ENCODE assay signal across 11 mouse cellular contexts in the genomic region with DNA sequence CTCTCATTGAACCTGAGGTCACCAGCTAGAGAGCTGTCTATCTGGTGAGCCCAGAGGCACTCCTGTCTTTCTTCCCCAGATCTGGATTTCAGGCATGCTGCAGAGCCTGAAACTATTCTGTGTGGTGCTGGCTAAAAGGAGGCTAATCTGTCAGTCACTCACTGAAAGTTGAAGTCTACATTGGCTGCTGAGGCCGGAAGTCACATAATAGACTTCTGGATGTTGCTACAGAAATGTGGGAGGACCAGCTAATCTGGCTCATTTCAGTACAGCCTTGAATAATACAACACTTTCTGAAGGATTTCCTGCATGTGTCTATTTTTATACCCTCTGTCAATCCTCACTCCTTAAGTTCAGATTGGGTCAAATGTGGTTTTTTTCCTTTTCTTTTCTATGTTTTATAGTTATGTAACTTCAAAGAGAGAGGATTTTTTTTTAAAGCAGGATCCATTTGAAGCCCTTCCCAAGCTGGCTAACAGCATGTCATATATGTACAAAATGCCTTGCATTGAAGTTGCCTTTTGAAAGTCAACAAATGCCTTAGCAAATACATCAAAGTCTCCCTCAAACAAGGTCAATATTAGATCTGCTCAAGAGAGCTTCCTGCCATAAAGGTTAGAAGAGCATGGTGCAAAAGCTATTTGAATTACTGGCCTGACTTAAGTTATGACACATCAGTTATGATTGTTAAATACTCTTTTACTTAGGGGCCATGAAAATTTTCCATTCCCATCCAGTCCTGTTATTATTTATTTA.
DNase-seq lines count a peak whose midpoint lies in the region; ATAC-seq and TF ChIP-seq lines count a peak whose summit lies in the region.
"Had no signal": no experiment of that assay in that cellular context is flagged by ENCODE, and none has a peak within 500 bp of the region (broad histone marks: within the 10 kb centered on the region; RNA-seq: fewer than 3 reads in every experiment).

No protein-coding gene starts in this region.

- no peak for TF ChIP-seq CTCF in layer of hippocampus, adult 2 months (conservative IDR thresholded peaks at IDR 0.05)
- TF ChIP-seq CTCF in kidney, postnatal 0 days (IDR thresholded peaks at IDR 0.05; ENCODE audit: low read depth), result no peak

- WGBS in heart, embryonic 15.5 days, result 37% methylated on average over 1 of the region's 1 CpGs
- WGBS in kidney, postnatal 0 days, result 42% methylated on average over 1 of the region's 1 CpGs
- 45% methylated on average over 1 of the region's 1 CpGs for whole genome bisulfite sequencing in stomach, embryonic 15.5 days

- H3K4me1 ChIP-seq in heart, embryonic 15.5 days (replicated peaks), result no peaks in the 10 kb centered on the region
- H3K4me1 ChIP-seq in kidney, postnatal 0 days (replicated peaks; ENCODE audit: insufficient read depth, low read length), result no peaks in the 10 kb centered on the region
- H3K4me1 ChIP-seq in stomach, embryonic 15.5 days, result no peaks in the 10 kb centered on the region
- H3K4me1 ChIP-seq: hindbrain, embryonic 15.5 days had no signal

- ATAC-seq in heart, embryonic 15.5 days (replicated peaks; ENCODE audit: insufficient number of reproducible peaks, insufficient read depth, low FRiP score, low read depth), result 0 out of 2 replicates have a peak, but pooled peaks have one; percentile 43
- no peak for ATAC-seq in kidney, postnatal 0 days (replicated peaks; ENCODE audit: low FRiP score, low read depth)
- peak; percentile 70 for ATAC-seq in stomach, embryonic 15.5 days (ENCODE audit: insufficient read depth, low FRiP score, low read depth)

- no peaks in the 10 kb centered on the region for H3K36me3 ChIP-seq in heart, embryonic 15.5 days
- no peaks in the 10 kb centered on the region for H3K36me3 ChIP-seq in kidney, postnatal 0 days (ENCODE audit: insufficient read depth, low read length)
- no peaks in the 10 kb centered on the region for H3K36me3 ChIP-seq in stomach, embryonic 15.5 days
- H3K36me3 ChIP-seq: hindbrain, embryonic 15.5 days had no signal

- H3K4me3 ChIP-seq in layer of hippocampus, adult 2 months, result no peak overlapping the region
- H3K4me3 ChIP-seq in heart, embryonic 15.5 days, result no peak overlapping the region
- no peak overlapping the region for H3K4me3 ChIP-seq in kidney, postnatal 0 days (replicated peaks; ENCODE audit: low read depth, low read length)
- H3K4me3 ChIP-seq in stomach, embryonic 15.5 days (replicated peaks), result no peak overlapping the region
- H3K4me3 ChIP-seq: hindbrain, embryonic 15.5 days had no signal

- H3K27ac ChIP-seq in layer of hippocampus, adult 2 months, result peak overlapping the region; percentile 32; the same call in 1 of the 2 replicates
- no peak overlapping the region for H3K27ac ChIP-seq in heart, embryonic 15.5 days
- no peak overlapping the region for H3K27ac ChIP-seq in kidney, postnatal 0 days
- no peak overlapping the region for H3K27ac ChIP-seq in stomach, embryonic 15.5 days
- H3K27ac ChIP-seq: hindbrain, embryonic 15.5 days had no signal

- H3K27me3 ChIP-seq in heart, embryonic 15.5 days, result no peaks in the 10 kb centered on the region
- no peaks in the 10 kb centered on the region for H3K27me3 ChIP-seq in kidney, postnatal 0 days (ENCODE audit: insufficient read depth, low read length)
- no peaks in the 10 kb centered on the region for H3K27me3 ChIP-seq in stomach, embryonic 15.5 days (replicated peaks)
- H3K27me3 ChIP-seq: hindbrain, embryonic 15.5 days had no signal

- no peak for DNase-seq in layer of hippocampus, adult 2 months (ENCODE audit: low spot score in 2 of 2)
- no peak for DNase-seq in layer of hippocampus, postnatal 10 days (ENCODE audit: low spot score in 2 of 2)
- DNase-seq in kidney, postnatal 0 days (ENCODE audit: low spot score), result peak; percentile 62
- no peak for DNase-seq in thymus, postnatal 36 days
- no peak for DNase-seq in gastrocnemius, adult 18-20 months (ENCODE audit: low spot score)
- DNase-seq in cerebellum, postnatal 14 days, result no peak
- DNase-seq: right cerebral cortex, postnatal 14 days; thymus, postnatal 25 days had no signal

- no peak overlapping the region for H3K9ac ChIP-seq in heart, embryonic 15.5 days
- H3K9ac ChIP-seq in kidney, postnatal 0 days (ENCODE audit: low read depth, low read length), result no peak overlapping the region
- no peak overlapping the region for H3K9ac ChIP-seq in stomach, embryonic 15.5 days
- H3K9ac ChIP-seq: hindbrain, embryonic 15.5 days had no signal

- no peaks in the 10 kb centered on the region for H3K9me3 ChIP-seq in heart, embryonic 15.5 days (replicated peaks)
- H3K9me3 ChIP-seq in kidney, postnatal 0 days (replicated peaks; ENCODE audit: low read length), result no peaks in the 10 kb centered on the region
- H3K9me3 ChIP-seq in stomach, embryonic 15.5 days, result no peaks in the 10 kb centered on the region
- H3K9me3 ChIP-seq: hindbrain, embryonic 15.5 days had no signal

- H3K4me2 ChIP-seq in heart, embryonic 15.5 days, result no peak overlapping the region
- H3K4me2 ChIP-seq in kidney, postnatal 0 days (ENCODE audit: low read length), result no peak overlapping the region
- H3K4me2 ChIP-seq in stomach, embryonic 15.5 days, result no peak overlapping the region
- H3K4me2 ChIP-seq: hindbrain, embryonic 15.5 days had no signal
